Mouse (Mus musculus) liver (tissue): ENCODE data around the gene Notch3.
"Not testable (repeated sequence)": the region's sequence is repeated elsewhere in the genome, so short reads cannot be mapped to it uniquely, and the experiment has no call there.

Experiments
- DNase-seq: peaks from one replicate; pipeline ENCODE4 v3.0.0-alpha.2; 2020; ENCODE audit warnings: mixed read lengths

Gene Notch3

DNA sequence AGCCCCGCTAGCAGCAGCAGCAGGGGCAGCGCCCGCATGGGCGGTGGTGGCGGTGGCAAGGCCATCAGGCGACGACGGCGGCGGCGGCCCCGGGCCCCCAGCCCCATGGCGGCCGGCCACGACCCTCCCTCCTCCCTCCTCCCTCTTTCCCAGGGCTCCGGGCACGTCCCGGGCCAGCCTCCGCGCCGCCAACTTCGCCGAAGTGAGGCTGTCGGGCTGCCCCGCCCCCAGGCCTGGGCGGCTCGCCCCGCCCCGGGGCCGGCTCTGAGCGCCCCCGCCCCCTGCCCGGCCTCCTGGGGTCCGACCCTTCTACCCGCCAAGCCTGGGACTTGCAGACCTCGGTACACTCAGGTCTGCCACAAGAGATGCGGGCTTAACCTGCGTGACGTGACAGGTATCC lies at the start of gene Notch3:
Gene Notch3, minus strand, starts transcription at position 166 of the 400 bp plus-strand sequence.
- peak; percentile 65 for DNase-seq

DNA sequence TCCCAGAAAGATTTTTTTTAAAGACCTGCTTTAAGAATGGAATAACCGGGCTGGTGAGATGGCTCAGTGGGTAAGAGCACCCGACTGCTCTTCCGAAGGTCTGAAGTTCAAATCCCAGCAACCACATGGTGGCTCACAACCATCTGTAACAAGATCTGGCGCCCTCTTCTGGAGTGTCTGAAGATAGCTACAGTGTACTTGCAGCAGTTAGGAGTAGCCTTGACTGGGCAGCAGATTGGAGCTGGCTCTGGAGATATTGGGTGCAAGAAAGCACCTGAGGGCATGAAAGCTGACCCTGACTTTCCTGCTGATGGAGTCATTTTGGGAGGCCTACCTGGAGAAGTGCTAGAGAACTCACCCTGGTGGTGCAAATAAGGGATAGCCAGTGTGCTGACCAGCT lies 48.9 kb upstream of the Notch3 start:
- not testable (repeated sequence) for DNase-seq

DNA sequence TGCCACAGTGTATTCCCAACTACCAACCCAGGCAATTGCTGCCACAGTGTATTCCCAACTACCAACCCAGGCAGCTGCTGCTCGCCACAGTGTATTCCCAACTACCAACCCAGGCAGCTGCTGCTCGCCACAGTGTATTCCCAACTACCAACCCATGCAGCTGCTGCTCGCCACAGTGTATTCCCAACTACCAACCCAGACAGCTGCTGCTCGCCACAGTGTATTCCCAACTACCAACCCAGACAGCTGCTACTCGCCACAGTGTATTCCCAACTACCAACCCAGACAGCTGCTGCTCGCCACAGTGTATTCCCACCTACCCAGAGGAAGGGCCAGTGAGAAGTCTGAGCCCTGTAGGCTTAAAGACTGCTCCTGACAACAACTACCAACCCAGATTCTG lies 44.9 kb upstream of the Notch3 start:
- DNase-seq = not testable (repeated sequence)

DNA sequence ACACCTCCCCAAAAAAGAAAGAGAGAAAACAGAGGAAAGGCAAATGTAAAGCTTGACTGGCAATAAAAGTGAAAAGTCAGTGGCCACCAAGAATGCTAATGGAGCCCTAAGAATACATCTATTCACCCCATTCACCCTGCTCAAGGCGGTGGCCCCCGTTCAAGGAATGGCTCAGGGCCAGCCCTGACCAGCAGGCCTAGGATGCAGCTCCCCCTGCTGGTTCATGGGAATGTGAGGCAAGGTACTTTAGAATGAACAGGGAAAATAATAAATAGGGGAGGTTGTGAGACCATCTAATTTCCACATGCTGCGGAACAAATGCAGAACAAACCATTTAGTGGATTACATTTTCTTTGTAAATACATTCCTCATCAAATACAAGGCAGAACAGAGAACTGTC lies 43.1 kb upstream of the Notch3 start:
- peak; percentile 54 for DNase-seq

DNA sequence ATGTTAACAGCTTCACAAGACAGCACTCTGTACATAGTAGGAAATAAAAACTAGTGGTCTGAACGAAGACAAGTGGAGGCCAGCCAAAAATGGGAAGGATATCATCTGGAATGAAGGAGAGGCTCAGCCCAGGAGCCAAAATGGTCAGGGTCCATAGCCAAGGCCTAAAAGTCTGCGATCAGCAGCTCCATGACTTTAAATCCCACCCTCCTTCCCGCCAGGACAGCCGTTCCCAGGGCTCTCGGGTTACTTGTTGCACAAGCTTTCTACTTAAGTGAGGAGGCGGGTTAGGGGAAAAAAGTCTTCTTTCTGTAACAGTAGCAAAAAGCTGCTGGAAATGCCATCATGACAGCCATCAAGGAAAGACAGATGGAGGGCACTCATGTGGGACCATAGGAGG lies 42.5 kb upstream of the Notch3 start:
- DNase-seq = no peak

DNA sequence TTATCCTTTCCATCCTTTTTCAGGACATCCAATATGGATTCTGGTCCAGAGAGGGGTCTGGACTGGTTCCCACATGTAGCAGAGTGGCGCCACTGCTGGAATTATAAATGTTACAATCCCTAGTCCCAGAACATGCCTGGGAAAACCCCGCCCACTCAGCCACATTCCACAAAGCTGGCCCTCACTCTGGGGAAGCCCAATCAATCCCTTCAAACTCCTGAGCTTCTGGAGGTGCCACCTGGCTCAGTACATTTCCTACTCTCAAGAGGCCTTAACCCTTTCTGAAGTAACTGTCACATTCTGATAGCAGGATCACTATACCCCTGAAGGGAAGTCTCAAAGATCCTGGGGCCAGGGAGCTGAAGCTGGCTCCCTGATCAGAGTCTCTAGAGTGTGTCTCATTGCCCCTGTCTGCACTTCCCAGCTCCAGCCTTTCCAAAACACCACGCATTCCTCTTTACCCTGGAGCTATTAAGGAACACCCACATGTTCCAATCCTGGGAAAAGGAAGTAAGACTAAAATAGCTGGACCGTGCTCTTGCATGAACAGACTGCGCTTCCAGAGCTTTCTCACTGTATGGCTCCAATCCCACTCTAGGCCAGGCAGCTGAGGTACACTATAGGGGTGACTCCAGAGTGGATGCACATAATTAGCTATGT lies 41.1 kb upstream of the Notch3 start:
- no peak for DNase-seq

DNA sequence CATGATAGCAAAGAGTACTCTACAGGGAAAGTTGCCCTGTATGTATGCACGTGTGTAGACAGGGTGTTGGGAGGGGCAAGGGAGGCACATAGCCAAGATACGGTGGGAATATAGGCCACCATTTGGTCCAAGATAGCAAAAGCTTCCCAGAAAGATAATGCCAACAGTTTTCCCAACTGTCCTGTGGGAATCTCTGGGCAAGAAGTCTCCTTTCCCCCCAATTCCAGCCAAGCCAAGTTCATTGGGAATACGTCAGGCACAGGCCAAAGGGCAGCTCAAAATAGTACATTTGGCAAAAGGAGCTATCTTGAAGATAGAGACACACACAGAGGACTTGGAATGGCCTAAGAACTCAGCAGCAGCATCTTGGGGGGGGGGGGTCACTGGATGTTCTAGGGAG lies 38.7 kb upstream of the Notch3 start:
- DNase-seq = no peak

DNA sequence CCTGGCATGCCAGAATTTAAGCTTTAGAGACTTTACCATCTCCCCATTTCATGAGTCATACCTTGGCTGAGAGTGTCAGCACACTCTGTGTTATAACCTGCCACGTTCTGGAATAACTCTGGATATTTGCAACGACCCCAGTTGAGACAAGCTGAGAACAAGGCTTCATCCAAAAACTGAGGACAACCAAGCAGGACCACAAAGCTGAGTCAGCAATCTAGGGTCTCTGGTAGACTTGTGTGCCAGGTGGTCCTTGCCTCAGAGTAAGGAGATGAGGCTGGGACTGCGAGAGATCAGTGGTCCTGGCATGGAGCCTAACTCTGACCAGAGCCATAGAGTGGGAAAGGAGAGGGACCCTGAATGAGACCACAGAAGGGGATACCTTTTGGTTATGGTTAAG lies 36.3 kb upstream of the Notch3 start:
- DNase-seq = no peak

DNA sequence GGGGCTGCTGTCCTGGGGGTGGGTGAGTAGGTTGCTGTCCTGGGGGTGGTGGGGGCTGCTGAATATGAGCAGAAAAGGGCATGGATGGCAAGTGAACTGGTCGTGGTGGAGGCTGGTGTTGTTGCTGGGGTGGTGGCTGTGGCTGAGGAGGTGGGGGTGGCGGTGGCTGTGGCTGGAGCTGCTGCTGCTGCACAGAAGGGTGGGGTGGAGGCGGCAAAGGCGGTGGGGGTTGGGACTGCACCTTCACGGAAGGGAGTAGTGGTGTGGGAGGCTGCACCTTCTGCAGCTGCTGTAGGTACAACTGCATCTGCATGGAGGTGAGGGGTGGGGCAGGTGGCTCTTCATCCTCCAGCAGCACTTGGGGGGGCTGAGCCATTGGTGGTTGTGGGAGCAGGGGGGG lies 34.4 kb upstream of the Notch3 start:
- no peak for DNase-seq

DNA sequence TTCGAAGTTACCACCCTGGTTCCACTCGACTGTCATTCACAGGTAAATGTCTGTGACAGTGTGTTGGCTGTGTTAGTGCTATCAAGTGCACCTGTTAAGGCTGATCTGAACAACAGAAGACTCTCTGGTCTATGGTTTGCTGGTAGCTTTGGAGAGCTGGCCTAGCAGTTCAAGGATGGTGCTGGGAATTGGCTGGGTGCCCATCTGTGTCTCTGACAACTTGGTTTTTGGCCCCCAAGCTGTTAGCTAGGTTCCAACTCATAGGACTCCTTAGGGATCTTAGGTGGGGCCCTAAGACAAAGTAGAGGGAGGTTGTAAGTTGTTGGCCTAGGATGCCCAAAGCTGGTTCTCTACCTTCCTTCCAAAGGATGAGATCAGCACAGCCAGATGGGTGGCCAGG lies 33.1 kb upstream of the Notch3 start:
- no peak for DNase-seq

DNA sequence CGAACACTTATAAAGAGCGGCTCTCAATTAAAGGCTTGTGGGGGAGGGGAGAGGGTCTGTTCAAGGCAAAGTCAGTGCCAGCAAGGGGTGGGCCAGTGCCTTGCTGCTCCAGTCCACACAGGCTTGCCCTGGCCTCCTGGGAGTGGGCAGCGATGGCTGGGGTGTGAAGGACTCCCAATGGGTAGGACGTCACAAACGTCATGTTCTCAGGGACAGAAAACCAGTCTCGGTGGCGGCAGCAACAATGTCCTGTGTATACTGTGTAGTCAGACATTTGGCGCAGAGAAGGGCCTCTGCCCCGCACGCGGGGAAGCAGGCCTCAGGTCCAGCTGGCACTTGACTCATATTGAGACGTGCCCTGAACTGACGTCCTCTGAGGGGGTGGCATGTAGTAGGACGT lies 30.5 kb upstream of the Notch3 start:
- DNase-seq = no peak

DNA sequence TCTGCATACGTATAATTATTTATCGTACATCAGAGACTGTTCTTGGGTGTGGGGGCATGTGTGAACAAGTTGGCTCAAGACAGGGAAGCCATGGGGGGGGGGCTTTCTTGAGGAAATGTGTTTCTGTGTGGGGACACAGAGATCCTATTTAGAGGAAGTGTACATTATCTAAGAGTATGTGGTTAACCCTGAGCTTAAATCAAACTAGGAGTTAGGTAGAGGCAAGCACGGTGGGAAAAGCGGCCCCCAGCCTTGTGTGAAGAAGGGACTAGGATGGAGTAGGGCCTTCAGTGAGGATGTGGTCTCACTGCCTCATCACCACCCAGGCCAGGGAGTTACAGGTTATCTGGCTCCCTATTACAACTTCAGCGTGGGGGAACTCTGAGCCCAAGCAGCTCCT lies 29.1 kb upstream of the Notch3 start:
- DNase-seq = no peak

DNA sequence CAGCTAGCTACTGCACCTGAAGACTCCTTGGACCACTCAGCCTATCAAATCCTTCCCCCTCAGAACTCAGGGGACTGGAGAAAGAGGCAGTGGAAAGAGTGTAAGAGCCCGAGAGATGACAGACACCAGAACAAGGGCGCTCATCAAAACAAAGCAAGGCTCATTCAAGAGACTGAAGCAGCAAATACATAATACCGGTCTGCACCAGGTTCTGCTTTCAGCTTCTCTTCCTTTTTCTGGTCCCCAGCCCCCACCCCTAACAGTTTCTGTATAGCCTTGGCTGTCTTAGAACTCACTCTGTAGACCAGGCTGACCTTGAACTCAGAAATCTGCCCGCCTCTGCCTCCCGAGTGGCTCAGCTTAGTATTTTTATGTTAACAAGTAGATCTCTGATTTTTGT lies 26.4 kb upstream of the Notch3 start:
- no peak for DNase-seq

DNA sequence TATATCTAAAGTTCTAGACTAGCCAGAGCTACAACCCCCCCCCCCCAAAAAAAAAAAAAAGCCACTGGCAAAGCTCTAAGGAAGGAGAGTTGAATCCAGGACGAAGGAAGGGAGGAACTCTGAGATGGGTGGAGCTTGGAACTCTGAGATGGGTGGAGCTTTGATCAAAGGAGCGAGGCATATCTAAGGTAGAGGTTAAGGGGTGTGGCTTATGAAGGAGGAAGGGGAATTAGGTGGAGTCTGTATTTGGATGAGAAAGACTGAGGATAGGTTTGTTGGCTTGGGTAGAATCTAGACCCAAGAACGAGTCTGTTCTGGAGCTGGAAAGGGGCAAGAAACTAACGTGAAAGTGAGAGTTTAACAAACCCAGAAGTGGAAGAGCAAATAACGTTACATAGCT lies 23.2 kb upstream of the Notch3 start:
- no peak for DNase-seq

DNA sequence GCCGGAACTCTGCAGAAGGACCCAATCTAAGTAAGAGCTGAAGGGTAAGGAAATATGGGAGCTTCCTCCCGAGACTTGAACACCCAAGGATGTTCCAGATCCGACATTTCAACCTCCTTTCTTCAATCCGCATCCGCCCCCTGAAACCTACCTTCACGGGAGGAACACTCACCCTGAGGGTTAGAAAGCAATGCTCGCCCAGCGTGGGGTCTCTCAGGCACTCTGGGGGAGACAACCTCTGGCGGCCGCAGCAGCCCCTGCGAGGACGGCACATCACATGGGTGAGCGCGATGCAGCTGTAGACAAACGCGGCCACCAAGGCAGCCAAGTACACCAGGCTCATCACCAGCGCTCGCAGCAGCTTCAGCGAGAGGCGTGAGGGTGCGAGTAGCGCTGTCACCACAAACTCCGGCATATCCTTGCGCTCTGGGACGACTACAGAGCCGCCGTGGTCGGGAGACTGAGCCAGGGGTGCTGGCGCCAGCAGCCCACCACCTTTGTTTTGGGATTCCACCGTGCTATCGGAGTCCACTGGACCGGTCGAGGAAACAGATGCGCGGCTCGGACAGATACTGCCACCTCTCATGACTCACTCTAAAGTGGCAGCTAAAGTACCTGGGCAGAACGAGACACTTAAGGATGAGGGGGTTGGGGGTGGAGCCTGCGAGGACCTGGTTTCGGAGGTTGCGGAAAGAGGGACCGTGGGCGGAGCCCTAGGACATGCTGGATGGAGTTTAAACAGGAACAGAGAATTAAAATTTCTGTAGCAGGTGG lies 22.4 kb upstream of the Notch3 start, which contains the start of gene Ephx3:
Gene Ephx3, minus strand, starts transcription at position 687 of the 774 bp plus-strand sequence.
- no peak for DNase-seq

DNA sequence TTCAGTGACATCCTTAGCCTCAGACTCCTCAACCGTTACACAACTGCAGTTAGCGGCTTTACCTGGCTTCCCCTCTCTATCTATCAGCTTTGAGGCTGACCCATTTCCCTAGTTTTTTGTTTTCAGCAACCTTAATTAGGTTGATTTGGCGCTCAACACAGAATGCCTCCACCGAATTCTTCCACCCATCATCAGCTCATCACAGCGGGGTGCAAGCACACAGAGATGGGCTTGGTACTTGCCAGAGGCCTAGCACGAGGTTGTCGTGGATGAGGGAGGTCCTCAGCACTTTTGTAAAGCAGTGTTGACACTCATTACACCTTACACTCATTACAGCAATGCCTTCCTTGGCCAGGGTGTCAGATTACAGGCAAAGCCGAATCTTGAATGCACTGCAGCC lies 16.4 kb upstream of the Notch3 start:
- DNase-seq = no peak

DNA sequence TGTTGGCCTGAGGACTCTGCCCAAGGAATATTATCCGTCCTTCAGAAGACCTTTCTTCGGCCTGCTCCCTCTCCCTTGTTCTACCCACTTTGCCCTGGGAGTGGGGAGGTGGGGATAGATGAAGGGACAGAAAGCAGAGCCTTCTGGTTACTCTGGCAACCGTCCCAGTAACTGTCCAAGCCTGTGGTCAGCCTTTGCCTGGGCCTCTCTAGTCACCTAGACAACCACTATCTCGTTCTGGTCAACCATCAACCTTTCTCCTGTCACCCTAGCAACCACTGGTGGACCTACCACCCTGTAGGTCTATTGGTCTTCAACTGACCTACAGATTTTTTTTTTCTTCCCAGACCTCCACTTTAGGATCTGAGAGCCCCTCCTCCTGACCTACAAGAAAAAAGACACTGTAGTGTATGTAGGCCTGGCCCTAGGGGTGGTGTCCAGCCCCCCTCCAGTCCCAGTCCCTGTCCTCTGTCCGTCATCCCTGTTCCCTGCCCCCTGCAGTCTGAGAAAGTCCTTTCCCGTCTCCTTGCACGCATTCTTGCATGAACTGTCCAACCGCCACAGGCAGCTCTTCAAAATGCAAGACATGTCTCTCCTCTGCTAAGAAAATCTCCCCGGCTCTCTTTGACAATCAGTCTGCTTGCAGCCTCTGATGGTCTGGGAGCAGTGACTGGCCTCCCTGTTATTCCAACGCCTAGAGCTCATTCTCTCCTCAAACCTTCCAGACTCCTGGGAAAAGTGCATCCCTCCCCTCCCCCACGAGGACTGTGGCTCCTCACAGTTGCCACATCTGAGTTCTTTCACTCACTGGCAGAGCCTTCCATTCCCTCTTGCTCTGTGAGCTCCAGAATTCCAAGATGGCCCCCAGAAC lies 13.2 kb upstream of the Notch3 start:
- DNase-seq = no peak

DNA sequence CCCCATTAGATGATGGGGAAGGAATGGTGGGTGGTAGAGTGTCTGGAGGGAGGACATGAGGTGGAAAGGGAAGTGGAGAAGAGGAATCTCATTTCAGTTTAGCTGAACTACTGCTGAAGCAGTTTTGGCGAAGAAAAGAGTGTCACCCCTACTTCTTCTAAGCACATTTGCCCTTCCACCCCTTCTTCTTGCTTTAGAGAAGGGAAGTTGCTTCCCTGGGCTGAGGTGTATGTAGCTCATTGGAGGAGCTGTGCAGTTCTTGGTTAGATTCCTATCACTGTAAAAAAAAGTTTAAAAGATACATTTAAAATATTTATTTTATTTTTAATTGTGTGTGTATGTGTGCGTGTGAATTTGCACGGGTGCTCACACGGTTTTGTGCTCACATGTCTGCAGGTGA lies 10.3 kb upstream of the Notch3 start:
- no peak for DNase-seq

DNA sequence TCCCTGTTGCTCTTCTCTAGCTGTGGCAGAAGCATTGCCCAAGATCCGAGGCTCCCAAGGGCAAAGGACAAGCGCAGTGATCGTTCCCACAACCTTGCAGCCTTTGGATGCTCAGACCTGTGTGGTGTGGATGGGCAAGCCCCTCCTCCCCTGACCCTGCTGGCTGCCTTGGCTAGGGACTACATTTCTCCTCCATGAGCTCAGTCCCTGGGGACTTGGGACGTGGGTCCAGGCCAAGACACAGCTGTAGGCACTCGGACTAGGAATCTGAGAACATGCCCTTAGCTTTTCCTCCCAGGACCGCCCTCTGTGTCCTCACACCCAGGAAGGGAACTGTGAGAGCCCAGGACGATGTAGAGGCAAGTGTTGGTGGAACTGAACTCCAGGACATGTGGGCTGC lies 6.5 kb upstream of the Notch3 start:
- DNase-seq = no peak

DNA sequence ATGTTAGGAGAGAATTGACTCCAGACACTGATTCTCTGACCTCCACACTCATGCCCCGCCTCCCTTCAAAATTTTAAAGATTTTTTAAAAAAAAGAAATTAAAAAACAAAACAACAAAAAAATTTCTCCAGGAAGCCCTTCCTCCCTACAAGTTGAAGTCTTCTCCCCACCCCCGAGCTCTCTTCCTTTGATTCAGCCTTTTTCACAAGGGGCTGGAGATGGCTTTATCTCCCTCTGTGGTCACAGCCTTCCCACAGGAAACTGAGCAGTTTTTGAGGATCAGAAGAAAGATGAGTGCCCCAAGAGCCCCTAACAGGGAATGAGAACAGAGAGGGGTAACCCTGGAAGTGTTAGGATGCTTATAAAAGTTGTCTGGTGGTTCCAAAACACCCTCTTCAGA lies 5.8 kb upstream of the Notch3 start:
- DNase-seq = no peak

DNA sequence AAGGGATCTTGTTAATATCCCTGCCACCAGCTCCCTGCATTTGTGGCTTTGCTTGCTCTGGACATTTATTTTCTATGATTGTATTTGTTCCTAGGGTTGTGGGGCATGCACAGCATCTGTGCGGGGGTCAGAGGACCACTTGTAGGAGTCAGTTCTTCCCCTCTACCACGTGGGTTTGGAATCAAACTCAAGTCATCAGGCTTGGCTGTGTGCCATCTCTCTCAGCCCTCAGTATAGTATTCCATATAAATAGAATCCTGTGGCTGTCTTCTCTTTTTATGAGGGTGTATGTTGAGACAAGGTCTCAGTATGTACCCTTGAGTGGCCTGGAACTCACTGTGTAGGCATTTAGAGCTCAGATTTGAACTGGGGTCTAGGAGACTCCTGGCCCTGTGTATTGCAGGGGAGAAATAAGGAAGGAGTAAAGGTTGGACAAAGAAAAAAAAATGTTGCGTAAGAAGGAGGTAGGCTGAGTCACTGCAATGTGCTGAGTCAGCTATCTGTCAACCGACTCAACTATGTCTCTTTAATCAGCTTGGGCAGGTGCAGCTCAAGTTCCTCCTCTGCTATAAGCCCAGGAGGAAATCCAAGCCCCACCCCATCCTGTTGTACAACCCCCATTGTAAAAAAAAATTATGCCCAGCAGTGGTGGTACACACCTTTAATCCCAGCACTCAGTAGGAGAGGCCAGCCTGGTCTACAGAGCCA lies 3.0 kb upstream of the Notch3 start:
- DNase-seq = peak; percentile 53

DNA sequence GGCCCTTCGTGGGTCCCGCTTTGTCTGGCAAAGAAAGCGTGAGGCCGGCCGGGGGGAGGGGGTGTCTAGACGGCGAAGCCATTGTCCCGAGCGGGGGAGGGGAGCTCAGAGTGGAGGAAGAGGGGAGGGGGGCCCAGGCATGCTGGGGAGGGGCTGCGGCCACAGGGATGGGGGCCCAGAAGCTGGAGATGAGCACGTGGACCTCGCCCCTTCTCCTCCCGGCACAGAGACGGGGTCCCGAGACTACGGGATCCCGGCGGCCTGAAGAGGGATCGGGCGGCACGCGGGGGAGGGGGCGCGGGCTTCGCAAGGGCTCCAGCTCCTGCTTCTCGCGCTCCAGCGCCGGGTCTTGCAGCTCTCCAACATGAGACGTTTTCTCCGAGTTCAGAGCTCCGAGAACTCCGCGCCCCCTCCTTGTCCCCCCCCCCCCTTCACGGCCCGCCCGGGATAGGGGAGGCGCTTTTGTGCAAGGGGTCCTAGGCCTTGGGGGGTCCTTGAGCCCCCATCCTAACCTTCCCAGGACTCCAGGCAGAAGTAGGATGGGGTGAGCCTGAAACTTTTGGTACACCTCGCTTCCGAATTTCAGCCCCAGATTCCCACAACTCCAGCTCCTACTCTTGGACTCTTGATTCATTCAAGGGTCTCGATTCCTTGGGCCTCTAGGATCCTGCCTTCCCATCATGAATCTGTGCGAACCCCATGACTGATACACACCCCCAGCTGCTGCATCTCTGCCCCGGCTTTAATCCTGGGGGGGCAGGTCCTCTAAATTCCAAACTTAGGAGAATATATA lies 653 bp downstream of the Notch3 start:
- peak; percentile 60 for DNase-seq
